Mouse (Mus musculus) gastrocnemius, postnatal 14 days (tissue): ENCODE measurements around the gene AL732309.1. TPM values are rescaled to one million over a fixed set of nuclear protein-coding genes. Genes with fewer than 3 reads are reported as not detected.
A peak's percentile ranks its signal among the peaks of the same experiment; 100 is the strongest.

ENCODE experiments used
- DNase-seq: peaks from one replicate; pipeline ENCODE4 v3.0.0; 2021; ENCODE audit warnings: mixed read lengths
- intact Hi-C: fragments of 180-260 bp; cut with DNase I; formaldehyde crosslinking; loops from one replicate; pipeline ENCODE4 v1.15.1; 2025; ENCODE audit warnings: low total_unique reads
- total RNA-seq, 2 experiments: library from RNA; stranded (reverse); gene quantifications; 2 replicates each; pipeline ENCODE4 v1.2.3; 2021

The AL732309.1 gene
- total RNA-seq, 2 experiments from 2014 or later: 1.5 TPM; not detected in 1

GRCm38 (mm10) chr2:25242101-25242506 lies 4.6 kb downstream of the AL732309.1 start, which contains the start of the genes Rnf208 and Cysrt1:
TSS of gene Rnf208 (plus strand) at chr2:25242255.
TSS of gene Cysrt1 (minus strand) at chr2:25242452.
- no peak for DNase-seq
- intact Hi-C loops: loop anchor here (10.0 kb wide), 1 partner anchor 47 kb away; the partner anchor contains the start of gene Tor4a

GRCm38 (mm10) chr2:25241438-25241775 lies 5.3 kb downstream of the AL732309.1 start:
- intact Hi-C loops: loop anchor here (10.0 kb wide), 1 partner anchor 47 kb away; the partner anchor contains the start of gene Tor4a
- DNase-seq: no peak

GRCm38 (mm10) chr2:25240723-25241437 lies 5.8 kb downstream of the AL732309.1 start:
- intact Hi-C loops: loop anchor here (10.0 kb wide), 1 partner anchor 46 kb away; the partner anchor contains the start of gene Tor4a
- DNase-seq: peak; percentile 71

- intact Hi-C loops: loop anchor here (10.0 kb wide), 1 partner anchor 46 kb away; the partner anchor contains the start of gene Tor4a
- no peak for DNase-seq
Observed at GRCm38 (mm10) chr2:25240310-25240709, 6.4 kb downstream of the AL732309.1 start.

- intact Hi-C loops: loop anchor here (10.0 kb wide), 1 partner anchor 45 kb away; the partner anchor contains the start of gene Tor4a
- DNase-seq: no peak
Observed at GRCm38 (mm10) chr2:25239766-25240165, 6.9 kb downstream of the AL732309.1 start.

GRCm38 (mm10) chr2:25238106-25238505 lies 8.6 kb downstream of the AL732309.1 start:
- intact Hi-C loops: no loop called here
- DNase-seq: no peak

- intact Hi-C loops: no loop called here
- DNase-seq: no peak
Observed at GRCm38 (mm10) chr2:25237522-25237921, 9.1 kb downstream of the AL732309.1 start.

GRCm38 (mm10) chr2:25236614-25237013 lies 10.0 kb downstream of the AL732309.1 start, which contains the start of gene Rnf224:
TSS of gene Rnf224 (minus strand) at chr2:25236787.
- no peak for DNase-seq
- intact Hi-C loops: no loop called here

- DNase-seq: no peak
- intact Hi-C loops: no loop called here
Observed at GRCm38 (mm10) chr2:25234551-25235220, 12.0 kb downstream of the AL732309.1 start.

GRCm38 (mm10) chr2:25234050-25234449 lies 12.6 kb downstream of the AL732309.1 start, which contains the start of gene Slc34a3:
TSS of gene Slc34a3 (minus strand) at chr2:25234364.
- DNase-seq: no peak
- intact Hi-C loops: no loop called here

GRCm38 (mm10) chr2:25233421-25233820 lies 13.2 kb downstream of the AL732309.1 start:
- intact Hi-C loops: no loop called here
- no peak for DNase-seq

GRCm38 (mm10) chr2:25231038-25231437 lies 15.6 kb downstream of the AL732309.1 start:
- DNase-seq: no peak
- intact Hi-C loops: no loop called here

GRCm38 (mm10) chr2:25230581-25230980 lies 16.1 kb downstream of the AL732309.1 start:
- DNase-seq: no peak
- intact Hi-C loops: no loop called here

GRCm38 (mm10) chr2:25229582-25229981 lies 17.1 kb downstream of the AL732309.1 start:
- intact Hi-C loops: no loop called here
- no peak for DNase-seq

GRCm38 (mm10) chr2:25228995-25229530 lies 17.6 kb downstream of the AL732309.1 start:
- intact Hi-C loops: no loop called here
- no peak for DNase-seq

GRCm38 (mm10) chr2:25228431-25228889 lies 18.2 kb downstream of the AL732309.1 start:
- peak; percentile 85 for DNase-seq
- intact Hi-C loops: no loop called here

GRCm38 (mm10) chr2:25227406-25227805 lies 19.3 kb downstream of the AL732309.1 start:
- intact Hi-C loops: no loop called here
- no peak for DNase-seq

- peak; percentile 79 for DNase-seq
- intact Hi-C loops: no loop called here
Observed at GRCm38 (mm10) chr2:25226864-25227263, 19.8 kb downstream of the AL732309.1 start.

GRCm38 (mm10) chr2:25225811-25226379 lies 20.8 kb downstream of the AL732309.1 start:
- intact Hi-C loops: no loop called here
- DNase-seq: no peak
